Mouse (Mus musculus): ENCODE results near the gene Lpin1.

- TF ChIP-seq EP300 (optimal IDR thresholded peaks at IDR 0.05) (no peak), CTCF (IDR thresholded peaks at IDR 0.05; ENCODE audit: low read depth) (no peak)
Measured at GRCm38 (mm10) chr12:16528650-16529049, 82.1 kb downstream of the Lpin1 start.
